Mouse (Mus musculus) liver, embryonic 14.5 days (tissue): ENCODE data around the gene Adam17. TPM values are rescaled to one million over a fixed set of nuclear protein-coding genes. Genes with fewer than 3 reads are reported as not detected.

Source experiments
- ATAC-seq: fragments of 200-750 bp; cut with Nextera tagmentation; 2 replicates; pipeline ENCODE4 v1.8.0; 2017; ENCODE audit warnings: moderate number of reproducible peaks, mild to moderate bottlenecking, moderate library complexity; ENCODE audit not compliant: insufficient read depth
- DNase-seq, 3 experiments: peaks; one replicate each; pipeline ENCODE4 v3.0.0-alpha.2; 2012 to 2013; ENCODE audit warnings: low read depth in 3 of 3, low spot score in 3 of 3
- H3K27ac ChIP-seq: fragments of 300-500 bp; sonication (generic); 2 replicates; pipeline ENCODE4 v1.5.1; 2014; ENCODE audit warnings: moderate library complexity, mild to moderate bottlenecking, control low read depth, inconsistent platforms
- H3K27me3 ChIP-seq: fragments of 300-500 bp; sonication (generic); 2 replicates; pipeline ENCODE4 v1.6.1; 2014; ENCODE audit warnings: mild to moderate bottlenecking, low read length, moderate library complexity; ENCODE audit not compliant: control insufficient read depth, insufficient read depth
- H3K36me3 ChIP-seq: fragments of 300-500 bp; sonication (generic); replicated peaks from 2 replicates; pipeline ENCODE4 v1.6.1; 2014; ENCODE audit warnings: low read depth; ENCODE audit not compliant: control insufficient read depth, insufficient read depth
- H3K4me1 ChIP-seq, 2 experiments: fragments of 200-500 bp in 1 of 2; fragments of 300-500 bp in 1 of 2; sonication (generic) in 1 of 2; replicated peaks; 2 replicates each; pipeline ENCODE4 v1.6.1; 2012 to 2014; ENCODE audit warnings: antibody characterized with exemption in 1 of 2, inconsistent platforms in 1 of 2, low read length in 1 of 2; ENCODE audit not compliant: control insufficient read depth in 2 of 2, insufficient read depth in 2 of 2
- H3K4me2 ChIP-seq: fragments of 300-500 bp; sonication (generic); 2 replicates; pipeline ENCODE4 v1.6.1; 2014; ENCODE audit warnings: low read depth, mild to moderate bottlenecking, control low read depth, moderate library complexity
- H3K4me3 ChIP-seq, 2 experiments: fragments of 200-500 bp in 1 of 2; fragments of 300-500 bp in 1 of 2; sonication (generic) in 1 of 2; 2 replicates each; pipeline ENCODE4 v1.5.1; 2012 to 2014; ENCODE audit warnings: low read depth in 2 of 2, low read length in 2 of 2, mild to moderate bottlenecking in 2 of 2, control low read depth in 1 of 2, inconsistent platforms in 1 of 2, moderate library complexity in 1 of 2; ENCODE audit not compliant: insufficient read depth in 1 of 2
- H3K9ac ChIP-seq: fragments of 300-500 bp; sonication (generic); replicated peaks from 2 replicates; pipeline ENCODE4 v1.6.1; 2014; ENCODE audit warnings: mild to moderate bottlenecking, control low read depth, moderate library complexity
- H3K9me3 ChIP-seq: fragments of 300-500 bp; sonication (generic); 2 replicates; pipeline ENCODE4 v1.6.1; 2016; ENCODE audit warnings: low read length, mixed read lengths; ENCODE audit not compliant: control insufficient read depth
- CTCF ChIP-seq: IDR thresholded peaks from 2 replicates; pipeline ENCODE4 v1.5.1; 2016; ENCODE audit warnings: antibody characterized with exemption, low read depth, control low read depth
- EP300 ChIP-seq: IDR thresholded peaks from 2 replicates; pipeline ENCODE4 v1.6.1; 2016; ENCODE audit warnings: antibody characterized with exemption, low read depth
- WGBS: fragments of 180-500 bp; shearing (Covaris S2); extraction: QIAGEN DNeasy Blood & Tissue Kit; methylation state at CpG from one replicate; pipeline ENCODE4 v1.1.7; 2014; ENCODE audit not compliant: insufficient replicate concordance; 5-methylcytosine and 5-hydroxymethylcytosine counted together
- polyA plus RNA-seq, 2 experiments: library from polyadenylated mRNA; depleted of rRNA in 1 of 2; stranded (reverse) in 1 of 2; unstranded in 1 of 2; fragments of >200 nt; fragmentation: Nextera tagmentation in 1 of 2; extraction: Ambion mirVana in 1 of 2; gene quantifications; 2 replicates each; pipeline versions ENCODE4 v1.2.1 to v1.2.3; 2012 to 2014

Gene Adam17
- polyA plus RNA-seq, 2 experiments = 9.4 to 14.0 TPM

DNA sequence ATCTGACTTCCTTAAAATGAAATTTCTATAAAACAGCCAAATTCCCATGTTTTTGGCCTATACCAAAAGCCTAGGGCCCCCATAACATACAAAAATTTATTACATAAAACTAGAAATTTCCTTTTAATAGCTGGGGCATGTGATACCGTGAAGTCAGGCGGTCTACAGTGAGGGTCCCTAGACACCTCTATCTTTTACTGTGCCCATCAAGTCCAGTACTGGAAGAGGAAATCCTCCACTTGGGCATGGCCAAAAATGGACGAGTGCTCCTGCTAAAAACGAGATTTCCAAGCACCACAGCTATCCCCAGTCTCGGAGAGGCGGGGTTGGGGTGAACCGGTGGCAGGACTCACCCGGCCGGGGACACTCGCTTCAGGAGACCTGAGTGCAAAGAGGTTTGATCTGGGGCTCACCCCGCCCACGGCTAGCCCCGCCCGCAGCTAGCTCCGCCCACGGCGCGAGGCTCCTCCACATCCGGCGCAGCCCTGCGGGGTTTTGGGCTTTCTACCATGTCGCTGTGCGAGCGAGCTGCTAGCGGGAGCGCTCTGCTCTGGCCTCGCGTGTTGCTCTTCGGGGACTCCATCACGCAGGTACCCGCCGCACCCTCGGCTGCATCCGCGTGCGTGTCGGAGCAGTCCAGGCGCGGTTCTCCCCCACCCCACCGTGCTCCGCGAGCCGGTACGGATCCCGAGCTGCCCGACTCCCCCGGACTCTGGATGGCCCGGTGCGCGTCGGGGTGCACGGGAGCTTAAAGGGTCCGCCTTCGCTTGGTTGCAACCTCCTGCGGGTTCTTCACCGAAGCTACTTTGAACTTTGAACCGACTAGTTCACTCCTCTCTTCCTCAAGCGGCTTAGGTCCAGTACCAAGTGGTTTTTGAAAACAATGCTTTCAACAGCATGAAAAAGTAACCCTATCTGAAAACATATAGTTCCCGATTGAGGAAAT, 57.2 kb downstream of the Adam17 start, which contains the start of gene Iah1:
Gene Iah1, plus strand, starts transcription at position 467 of the 946 bp plus-strand sequence.
- H3K9me3 ChIP-seq = no peaks in the 10 kb centered on the region
- H3K4me1 ChIP-seq = peaks cover 7 to 12% of the 10 kb centered on the region in 2 experiments
- H3K4me3 ChIP-seq = peak within 1 kb of the TSS; percentile 84 to 88
- ATAC-seq = peak; percentile 93
- no peaks in the 10 kb centered on the region for H3K27me3 ChIP-seq
- H3K4me2 ChIP-seq = peak within 1 kb of the TSS; percentile 93
- peaks cover 8% of the 10 kb centered on the region for H3K36me3 ChIP-seq
- DNase-seq = peak; percentile 55 to 75 (median 62)
- H3K9ac ChIP-seq = peak within 1 kb of the TSS; percentile 79
- TF ChIP-seq CTCF (no peak), EP300 (no peak)
- H3K27ac ChIP-seq = peak within 1 kb of the TSS; percentile 25; the same call in 1 of the 2 replicates
- 1% methylated on average over 59 of the region's 59 CpGs for WGBS

DNA sequence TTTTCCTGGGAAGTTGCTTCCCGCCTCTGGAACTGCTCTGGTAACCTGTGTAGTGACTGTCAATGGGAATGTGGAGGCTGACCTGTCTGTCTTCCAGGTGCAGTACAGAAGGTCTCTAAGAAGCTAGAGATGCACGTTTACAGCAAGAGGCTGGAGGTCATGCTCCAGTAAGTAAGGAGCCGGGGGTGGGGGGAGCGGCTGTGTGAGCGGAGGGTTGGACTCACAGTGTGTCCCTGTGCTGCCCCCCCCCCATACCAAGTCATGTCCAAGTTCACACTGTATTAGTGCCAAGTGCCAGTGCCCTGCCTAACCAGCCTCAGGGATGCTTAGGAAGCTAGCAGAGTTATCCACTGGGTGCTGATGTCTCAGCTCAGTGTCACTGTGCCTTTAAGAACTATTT, 61.2 kb downstream of the Adam17 start:
- DNase-seq = no peak
- ATAC-seq = no peak
- no peak overlapping the region for H3K4me3 ChIP-seq
- H3K27me3 ChIP-seq = no peaks in the 10 kb centered on the region
- H3K4me1 ChIP-seq = peaks cover 7 to 8% of the 10 kb centered on the region in 2 experiments
- H3K27ac ChIP-seq = no peak overlapping the region
- no peak overlapping the region for H3K9ac ChIP-seq
- no peaks in the 10 kb centered on the region for H3K9me3 ChIP-seq
- no peak overlapping the region for H3K4me2 ChIP-seq
- TF ChIP-seq CTCF = no peak
- no peak for TF ChIP-seq EP300
- peaks cover 15% of the 10 kb centered on the region for H3K36me3 ChIP-seq
- WGBS = 86% methylated on average over 5 of the region's 5 CpGs

- Histone ChIP-seq H3K36me3 (peaks cover 16% of the 10 kb centered on the region), H3K4me2 (no peak overlapping the region), H3K9ac (no peak overlapping the region), H3K4me3 (no peak overlapping the region), H3K9me3 (no peaks in the 10 kb centered on the region), H3K27me3 (no peaks in the 10 kb centered on the region), H3K27ac (no peak overlapping the region), H3K4me1 (no peaks in the 10 kb centered on the region; a peak in 2 of 4 replicates)
- ATAC-seq (no peak), DNase-seq (no peak)
- TF ChIP-seq EP300 (no peak), CTCF (no peak)
- 77% methylated on average over 4 of the region's 4 CpGs for WGBS
These were observed 66.7 kb downstream of the Adam17 start for GRCm38 (mm10) chr12:21306721-21307120.

GRCm38 (mm10) chr12:21305741-21306140, 67.7 kb downstream of the Adam17 start:
- no peak overlapping the region for H3K9ac ChIP-seq
- DNase-seq = no peak
- H3K4me3 ChIP-seq = no peak overlapping the region
- H3K4me2 ChIP-seq = no peak overlapping the region
- H3K9me3 ChIP-seq = no peaks in the 10 kb centered on the region
- H3K27me3 ChIP-seq = no peaks in the 10 kb centered on the region
- ATAC-seq = no peak
- peaks cover 0 to 4% of the 10 kb centered on the region in 2 experiments; a peak in 3 of 4 replicates for H3K4me1 ChIP-seq
- peaks cover 19% of the 10 kb centered on the region for H3K36me3 ChIP-seq
- WGBS = 81% methylated on average over 4 of the region's 4 CpGs
- no peak overlapping the region for H3K27ac ChIP-seq
- TF ChIP-seq CTCF (no peak), EP300 (no peak)

GRCm38 (mm10) chr12:21302361-21302783, 71.1 kb downstream of the Adam17 start:
- DNase-seq (no peak), ATAC-seq (peak; percentile 59; the same call in 1 of the 2 replicates)
- 0 out of 2 replicates have a peak, but pooled peaks have one; percentile 6 for TF ChIP-seq CTCF
- TF ChIP-seq EP300 = peak; percentile 52
- no peak overlapping the region for H3K27ac ChIP-seq
- no peaks in the 10 kb centered on the region for H3K27me3 ChIP-seq
- H3K4me1 ChIP-seq = peaks cover 0 to 4% of the 10 kb centered on the region in 2 experiments; a peak in 3 of 4 replicates
- WGBS = 16% methylated on average over 5 of the region's 5 CpGs
- no peaks in the 10 kb centered on the region for H3K9me3 ChIP-seq
- H3K36me3 ChIP-seq = peaks cover 26% of the 10 kb centered on the region
- H3K9ac ChIP-seq = no peak overlapping the region
- H3K4me2 ChIP-seq = no peak overlapping the region
- H3K4me3 ChIP-seq = no peak overlapping the region
